Mouse (Mus musculus): ENCODE data around the gene P2rx1. TPM values are rescaled to one million over a fixed set of nuclear protein-coding genes. Genes with fewer than 3 reads are reported as not detected.
A peak's percentile ranks its signal among the peaks of the same experiment; 100 is the strongest.

The P2rx1 gene
- 0.35 and 0.49 TPM in 2 replicates for polyA plus RNA-seq (2012; rRNA removed)

GRCm38 (mm10) chr11:72998771-72999170 is at the start of gene P2rx1:
Gene P2rx1 (plus strand): TSS chr11:72999103.
- no peak for TF ChIP-seq POLR2A (IDR thresholded peaks at IDR 0.05; ENCODE audit: borderline replicate concordance, extremely low read depth, insufficient read depth, insufficient read length, poor library complexity, severe bottlenecking)
- TF ChIP-seq CTCF (IDR thresholded peaks at IDR 0.05; ENCODE audit: borderline replicate concordance, extremely low read depth, insufficient read depth, insufficient read length) = no peak
- no peak for DNase-seq (ENCODE audit: low read depth)

GRCm38 (mm10) chr11:72951137-72952000 is 47.5 kb upstream of the P2rx1 start:
- TF ChIP-seq POLR2A (IDR thresholded peaks at IDR 0.05; ENCODE audit: borderline replicate concordance, extremely low read depth, insufficient read depth, insufficient read length, poor library complexity, severe bottlenecking) (no peak), CTCF (IDR thresholded peaks at IDR 0.05; ENCODE audit: borderline replicate concordance, extremely low read depth, insufficient read depth, insufficient read length) (no peak)
- no peak for DNase-seq (ENCODE audit: low read depth)

- peak; percentile 25 for DNase-seq (ENCODE audit: low read depth)
- TF ChIP-seq CTCF (IDR thresholded peaks at IDR 0.05; ENCODE audit: borderline replicate concordance, extremely low read depth, insufficient read depth, insufficient read length) (no peak), POLR2A (IDR thresholded peaks at IDR 0.05; ENCODE audit: borderline replicate concordance, extremely low read depth, insufficient read depth, insufficient read length, poor library complexity, severe bottlenecking) (no peak)
Observed at GRCm38 (mm10) chr11:72952226-72952625, 46.7 kb upstream of the P2rx1 start.

- TF ChIP-seq POLR2A (IDR thresholded peaks at IDR 0.05; ENCODE audit: borderline replicate concordance, extremely low read depth, insufficient read depth, insufficient read length, poor library complexity, severe bottlenecking) (no peak), CTCF (IDR thresholded peaks at IDR 0.05; ENCODE audit: borderline replicate concordance, extremely low read depth, insufficient read depth, insufficient read length) (no peak)
- DNase-seq (ENCODE audit: low read depth) = no peak
Observed at GRCm38 (mm10) chr11:72952697-72953096, 46.2 kb upstream of the P2rx1 start.

GRCm38 (mm10) chr11:72953116-72953439 is 45.8 kb upstream of the P2rx1 start:
- DNase-seq (ENCODE audit: low read depth) = no peak
- TF ChIP-seq POLR2A (IDR thresholded peaks at IDR 0.05; ENCODE audit: borderline replicate concordance, extremely low read depth, insufficient read depth, insufficient read length, poor library complexity, severe bottlenecking) = no peak
- no peak for TF ChIP-seq CTCF (IDR thresholded peaks at IDR 0.05; ENCODE audit: borderline replicate concordance, extremely low read depth, insufficient read depth, insufficient read length)

- DNase-seq (ENCODE audit: low read depth) = no peak
- TF ChIP-seq POLR2A (IDR thresholded peaks at IDR 0.05; ENCODE audit: borderline replicate concordance, extremely low read depth, insufficient read depth, insufficient read length, poor library complexity, severe bottlenecking) (no peak), CTCF (IDR thresholded peaks at IDR 0.05; ENCODE audit: borderline replicate concordance, extremely low read depth, insufficient read depth, insufficient read length) (no peak)
Observed at GRCm38 (mm10) chr11:72953440-72954151, 45.3 kb upstream of the P2rx1 start.

- DNase-seq (ENCODE audit: low read depth) = no peak
- TF ChIP-seq POLR2A (IDR thresholded peaks at IDR 0.05; ENCODE audit: borderline replicate concordance, extremely low read depth, insufficient read depth, insufficient read length, poor library complexity, severe bottlenecking) (no peak), CTCF (IDR thresholded peaks at IDR 0.05; ENCODE audit: borderline replicate concordance, extremely low read depth, insufficient read depth, insufficient read length) (no peak)
Observed at GRCm38 (mm10) chr11:72954216-72954615, 44.7 kb upstream of the P2rx1 start.

GRCm38 (mm10) chr11:72955339-72955974 is 43.4 kb upstream of the P2rx1 start:
- TF ChIP-seq POLR2A (IDR thresholded peaks at IDR 0.05; ENCODE audit: borderline replicate concordance, extremely low read depth, insufficient read depth, insufficient read length, poor library complexity, severe bottlenecking) = no peak
- no peak for TF ChIP-seq CTCF (IDR thresholded peaks at IDR 0.05; ENCODE audit: borderline replicate concordance, extremely low read depth, insufficient read depth, insufficient read length)
- DNase-seq (ENCODE audit: low read depth) = no peak

- TF ChIP-seq POLR2A (IDR thresholded peaks at IDR 0.05; ENCODE audit: borderline replicate concordance, extremely low read depth, insufficient read depth, insufficient read length, poor library complexity, severe bottlenecking) (no peak), CTCF (IDR thresholded peaks at IDR 0.05; ENCODE audit: borderline replicate concordance, extremely low read depth, insufficient read depth, insufficient read length) (no peak)
Observed at GRCm38 (mm10) chr11:72957318-72957717, 41.6 kb upstream of the P2rx1 start.

GRCm38 (mm10) chr11:72959924-72960679 is 38.8 kb upstream of the P2rx1 start:
- DNase-seq (ENCODE audit: low read depth) = no peak
- TF ChIP-seq CTCF (IDR thresholded peaks at IDR 0.05; ENCODE audit: borderline replicate concordance, extremely low read depth, insufficient read depth, insufficient read length) (no peak), POLR2A (IDR thresholded peaks at IDR 0.05; ENCODE audit: borderline replicate concordance, extremely low read depth, insufficient read depth, insufficient read length, poor library complexity, severe bottlenecking) (no peak)

More at GRCm38 (mm10) chr11:72957318-72957717, 41.6 kb upstream of the P2rx1 start:
- DNase-seq (ENCODE audit: low read depth) = no peak

GRCm38 (mm10) chr11:72960723-72961071 is 38.2 kb upstream of the P2rx1 start:
- no peak for TF ChIP-seq CTCF (IDR thresholded peaks at IDR 0.05; ENCODE audit: borderline replicate concordance, extremely low read depth, insufficient read depth, insufficient read length)
- no peak for TF ChIP-seq POLR2A (IDR thresholded peaks at IDR 0.05; ENCODE audit: borderline replicate concordance, extremely low read depth, insufficient read depth, insufficient read length, poor library complexity, severe bottlenecking)
- no peak for DNase-seq (ENCODE audit: low read depth)
